In the genomic region with DNA sequence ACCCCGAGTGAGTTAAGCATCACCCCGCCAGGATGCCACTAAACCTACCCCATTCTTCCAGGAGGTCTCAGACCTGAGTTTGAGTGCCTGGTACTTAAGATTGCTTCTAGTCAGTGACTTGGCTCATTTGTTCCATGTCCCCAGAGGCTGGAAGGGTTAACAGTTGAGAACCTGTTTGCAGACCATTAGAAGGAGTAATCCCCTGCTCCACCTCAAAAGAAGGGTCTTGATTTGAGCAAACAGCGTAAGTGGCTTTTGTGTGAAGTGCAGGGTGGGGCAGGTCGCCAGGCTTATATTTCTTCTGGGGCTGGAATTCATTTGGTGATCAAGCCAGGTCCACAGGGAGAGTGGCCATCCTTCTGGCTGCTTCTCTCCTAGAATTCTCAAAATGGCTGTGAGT, we compare ENCODE assay signal across 21 mouse cellular contexts. TPM values are rescaled to one million over a fixed set of nuclear protein-coding genes. Genes with fewer than 3 reads are reported as not detected.
DNase-seq lines count a peak whose midpoint lies in the region; ATAC-seq and TF ChIP-seq lines count a peak whose summit lies in the region.
"Had no signal": no experiment of that assay in that cellular context is flagged by ENCODE, and none has a peak within 500 bp of the region (broad histone marks: within the 10 kb centered on the region; RNA-seq: fewer than 3 reads in every experiment).

No protein-coding gene starts in this region.

- H3K27ac ChIP-seq in lung, embryonic 15.5 days: peak overlapping the region; percentile 30; the same call in 1 of the 2 replicates
- no peak overlapping the region for H3K27ac ChIP-seq in lung, postnatal 0 days (ENCODE audit: low read length)
- no peak overlapping the region for H3K27ac ChIP-seq in neural tube, embryonic 15.5 days (replicated peaks)
- H3K27ac ChIP-seq: embryonic facial prominence, embryonic 13.5 days; embryonic facial prominence, embryonic 15.5 days; forebrain, embryonic 13.5 days; forebrain, embryonic 15.5 days had no signal

- TF ChIP-seq CTCF in lung, adult 2 months (IDR thresholded peaks at IDR 0.05; ENCODE audit: insufficient read depth, low read length): no peak
- no peak for TF ChIP-seq CTCF in lung, postnatal 0 days (IDR thresholded peaks at IDR 0.05)

- no peak for TF ChIP-seq EP300 in lung, postnatal 0 days (IDR thresholded peaks at IDR 0.05)

- no peaks in the 10 kb centered on the region for H3K36me3 ChIP-seq in lung, embryonic 15.5 days
- no peaks in the 10 kb centered on the region for H3K36me3 ChIP-seq in lung, postnatal 0 days (ENCODE audit: insufficient read depth, low read length)
- no peaks in the 10 kb centered on the region for H3K36me3 ChIP-seq in neural tube, embryonic 15.5 days
- H3K36me3 ChIP-seq: embryonic facial prominence, embryonic 13.5 days; embryonic facial prominence, embryonic 15.5 days; forebrain, embryonic 15.5 days had no signal

- H3K27me3 ChIP-seq in lung, embryonic 15.5 days: no peaks in the 10 kb centered on the region
- H3K27me3 ChIP-seq in lung, postnatal 0 days (replicated peaks; ENCODE audit: insufficient read depth, low read length): no peaks in the 10 kb centered on the region
- no peaks in the 10 kb centered on the region for H3K27me3 ChIP-seq in neural tube, embryonic 15.5 days (replicated peaks)
- H3K27me3 ChIP-seq: embryonic facial prominence, embryonic 13.5 days had no signal

- TF ChIP-seq POLR2A in lung, adult 2 months (IDR thresholded peaks at IDR 0.05; ENCODE audit: borderline replicate concordance, extremely low read depth, low read depth, low read length): no peak

- WGBS in lung, embryonic 15.5 days: 62% methylated on average over 4 of the region's 4 CpGs
- 67% methylated on average over 4 of the region's 4 CpGs for WGBS in lung, adult 2 months
- 67% methylated on average over 4 of the region's 4 CpGs for WGBS in lung, postnatal 0 days
- WGBS in neural tube, embryonic 15.5 days: 77% methylated on average over 4 of the region's 4 CpGs

- no peak overlapping the region for H3K9ac ChIP-seq in lung, embryonic 15.5 days
- H3K9ac ChIP-seq in lung, postnatal 0 days (replicated peaks; ENCODE audit: low read depth): no peak overlapping the region
- no peak overlapping the region for H3K9ac ChIP-seq in neural tube, embryonic 15.5 days (replicated peaks)
- H3K9ac ChIP-seq: embryonic facial prominence, embryonic 13.5 days; embryonic facial prominence, embryonic 15.5 days; forebrain, embryonic 13.5 days; forebrain, embryonic 15.5 days had no signal

- H3K9me3 ChIP-seq in lung, embryonic 15.5 days: no peaks in the 10 kb centered on the region
- H3K9me3 ChIP-seq in lung, postnatal 0 days (ENCODE audit: low read length): no peaks in the 10 kb centered on the region
- H3K9me3 ChIP-seq in neural tube, embryonic 15.5 days (replicated peaks): no peaks in the 10 kb centered on the region
- H3K9me3 ChIP-seq: embryonic facial prominence, embryonic 13.5 days; embryonic facial prominence, embryonic 15.5 days; forebrain, embryonic 13.5 days; forebrain, embryonic 15.5 days had no signal

- H3K4me1 ChIP-seq in lung, embryonic 15.5 days: no peaks in the 10 kb centered on the region
- H3K4me1 ChIP-seq in lung, adult 2 months (ENCODE audit: control insufficient read depth, insufficient read depth, low read length): no peaks in the 10 kb centered on the region
- peaks cover 5% of the 10 kb centered on the region; the same call in 1 of the 2 replicates for H3K4me1 ChIP-seq in lung, postnatal 0 days (ENCODE audit: insufficient read depth, low read depth, low read length)
- no peaks in the 10 kb centered on the region for H3K4me1 ChIP-seq in neural tube, embryonic 15.5 days
- H3K4me1 ChIP-seq: embryonic facial prominence, embryonic 13.5 days; embryonic facial prominence, embryonic 15.5 days had no signal

- DNase-seq in lung, adult 2 months: no peak
- DNase-seq in lung, postnatal 0 days (ENCODE audit: low spot score): no peak
- no peak for DNase-seq in lung, postnatal 25 days (ENCODE audit: low spot score)
- DNase-seq: adrenal gland, adult 2 months; adrenal gland, postnatal 10 days; adrenal gland, postnatal 25 days; cerebellum, adult 11 months; cerebellum, adult 18-20 months; cerebellum, adult 8-10 months; cerebellum, adult 9-11 months; cerebellum, postnatal 14 days; cerebellum, postnatal 36 days; embryo, embryonic 11 days had no signal

- peak; percentile 74 for ATAC-seq in lung, embryonic 15.5 days (ENCODE audit: borderline replicate concordance, extremely low read depth, low FRiP score, low TSS enrichment)
- ATAC-seq in lung, postnatal 0 days: 0 out of 2 replicates have a peak, but pooled peaks have one; percentile 17
- 0 out of 2 replicates have a peak, but pooled peaks have one; percentile 25 for ATAC-seq in erythroid progenitor cell, adult 5-6 weeks (replicated peaks; ENCODE audit: low FRiP score, poor library complexity, severe bottlenecking)
- no peak for ATAC-seq in neural tube, embryonic 15.5 days (ENCODE audit: low FRiP score)
- ATAC-seq: forebrain, embryonic 13.5 days; forebrain, embryonic 15.5 days had no signal

- no peak overlapping the region for H3K4me2 ChIP-seq in lung, embryonic 15.5 days
- H3K4me2 ChIP-seq in lung, postnatal 0 days (replicated peaks; ENCODE audit: low read depth, low read length): no peak overlapping the region
- no peak overlapping the region for H3K4me2 ChIP-seq in neural tube, embryonic 15.5 days
- H3K4me2 ChIP-seq: embryonic facial prominence, embryonic 13.5 days; embryonic facial prominence, embryonic 15.5 days; forebrain, embryonic 13.5 days; forebrain, embryonic 15.5 days had no signal

- no peak overlapping the region for H3K4me3 ChIP-seq in lung, embryonic 15.5 days
- no peak overlapping the region for H3K4me3 ChIP-seq in lung, adult 2 months (replicated peaks; ENCODE audit: extremely low read depth, low read depth, low read length)
- no peak overlapping the region for H3K4me3 ChIP-seq in lung, postnatal 0 days (ENCODE audit: low read depth, low read length)
- no peak overlapping the region for H3K4me3 ChIP-seq in neural tube, embryonic 15.5 days (replicated peaks)
- H3K4me3 ChIP-seq: embryonic facial prominence, embryonic 13.5 days; embryonic facial prominence, embryonic 15.5 days; erythroblast, embryonic 14.5 days; forebrain, embryonic 13.5 days; forebrain, embryonic 15.5 days had no signal

RNA-seq across cellular contexts. Expression of a gene that starts 35.8 kb away (rescaled TPM):
- polyA plus RNA-seq in lung, embryonic 15.5 days (2015; fragmentation: Nextera tagmentation; extraction: Ambion mirVana): 3.0 and 3.1 TPM in 2 replicates
- 28.2 and 30.9 TPM in 2 replicates for polyA plus RNA-seq in lung, adult 2 months (2012; rRNA removed)
- polyA plus RNA-seq in lung, postnatal 0 days (2015; fragmentation: Nextera tagmentation; extraction: Ambion mirVana): 3.1 and 3.5 TPM in 2 replicates
- total RNA-seq in erythroid progenitor cell, adult 5-6 weeks (2015; ENCODE audit: low replicate concordance): 6.1 and 10.1 TPM in 2 replicates
- 8.9 and 11.6 TPM in 2 replicates for total RNA-seq in erythroid progenitor cell, adult 5-6 weeks (2017; ENCODE audit: low replicate concordance)
- 0.26 and 0.74 TPM in 2 replicates for polyA plus RNA-seq in neural tube, embryonic 15.5 days (2015; fragmentation: Nextera tagmentation; extraction: Ambion mirVana)
